Mouse (Mus musculus): ENCODE data around the gene Ubash3a. TPM values are rescaled to one million over a fixed set of nuclear protein-coding genes. Genes with fewer than 3 reads are reported as not detected.

The Ubash3a gene
- total and polyA plus RNA-seq, 3 experiments = 0.33 TPM; not detected in 2

DNA sequence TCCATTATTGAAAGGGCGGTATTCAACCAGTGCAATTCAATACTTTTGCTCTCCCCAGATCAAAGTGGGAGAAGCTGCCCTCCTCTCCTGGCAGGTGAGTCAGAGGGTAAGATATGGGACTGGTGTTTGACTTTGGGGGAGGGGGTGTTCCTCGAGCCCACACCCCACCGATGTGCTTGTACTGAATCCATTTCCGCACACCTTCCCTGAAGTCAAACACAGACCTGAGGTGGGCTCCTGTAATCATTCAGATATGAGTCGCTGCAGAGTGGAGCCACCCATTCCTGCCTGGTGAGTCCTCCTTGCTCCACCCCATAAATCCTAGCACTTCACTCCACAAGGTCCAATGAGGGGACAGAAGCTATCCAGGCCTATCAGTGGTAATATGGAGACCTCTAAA is 37.9 kb upstream of the Ubash3a start:
- ATAC-seq (ENCODE audit: extremely low read depth, insufficient number of reproducible peaks, low FRiP score, poor library complexity, severe bottlenecking) (no peak), DNase-seq (ENCODE audit: low spot score) (no peak)
- Histone ChIP-seq H3K27me3 (ENCODE audit: insufficient read depth, low read length) (no peaks in the 10 kb centered on the region), H3K9me3 (replicated peaks) (peaks cover 65% of the 10 kb centered on the region), H3K4me1 (ENCODE audit: insufficient read depth, low read depth, low read length) (no peaks in the 10 kb centered on the region), H3K36me3 (replicated peaks) (no peaks in the 10 kb centered on the region), H3K4me3 (ENCODE audit: low read depth, low read length) (no peak overlapping the region)
- no peak for TF ChIP-seq TAL1 (conservative IDR thresholded peaks at IDR 0.05; ENCODE audit: low read depth, low read length)
- no peak for TF ChIP-seq GATA2 (IDR thresholded peaks at IDR 0.05; ENCODE audit: borderline replicate concordance, low read depth, low read length)
- no peak for TF ChIP-seq CTCF (IDR thresholded peaks at IDR 0.05; ENCODE audit: low read depth, low read length)
- TF ChIP-seq GATA1 (IDR thresholded peaks at IDR 0.05; ENCODE audit: borderline replicate concordance, low read length) = no peak
- no peak for TF ChIP-seq POLR2AphosphoS5 (IDR thresholded peaks at IDR 0.05; ENCODE audit: insufficient replicate concordance, low read depth, low read length)

GRCm38 (mm10) chr17:31176321-31176720 is 31.4 kb upstream of the Ubash3a start:
- no peak overlapping the region for H3K4me3 ChIP-seq (ENCODE audit: low read depth, low read length)
- DNase-seq (ENCODE audit: low spot score) = no peak
- no peak for ATAC-seq (ENCODE audit: extremely low read depth, insufficient number of reproducible peaks, low FRiP score, poor library complexity, severe bottlenecking)
- H3K4me1 ChIP-seq (ENCODE audit: insufficient read depth, low read depth, low read length) = no peaks in the 10 kb centered on the region
- TF ChIP-seq POLR2AphosphoS5 (IDR thresholded peaks at IDR 0.05; ENCODE audit: insufficient replicate concordance, low read depth, low read length) (no peak), GATA2 (IDR thresholded peaks at IDR 0.05; ENCODE audit: borderline replicate concordance, low read depth, low read length) (no peak), TAL1 (conservative IDR thresholded peaks at IDR 0.05; ENCODE audit: low read depth, low read length) (no peak), GATA1 (IDR thresholded peaks at IDR 0.05; ENCODE audit: borderline replicate concordance, low read length) (no peak), CTCF (IDR thresholded peaks at IDR 0.05; ENCODE audit: low read depth, low read length) (no peak)
- no peaks in the 10 kb centered on the region for H3K27me3 ChIP-seq (ENCODE audit: insufficient read depth, low read length)
- H3K36me3 ChIP-seq (replicated peaks) = no peaks in the 10 kb centered on the region
- H3K9me3 ChIP-seq (replicated peaks) = peaks cover 70% of the 10 kb centered on the region

- ATAC-seq (ENCODE audit: extremely low read depth, insufficient number of reproducible peaks, low FRiP score, poor library complexity, severe bottlenecking) (no peak), DNase-seq (ENCODE audit: low spot score) (no peak)
- Histone ChIP-seq H3K4me3 (ENCODE audit: low read depth, low read length) (no peak overlapping the region), H3K9me3 (replicated peaks) (peaks cover 91% of the 10 kb centered on the region), H3K27me3 (ENCODE audit: insufficient read depth, low read length) (no peaks in the 10 kb centered on the region), H3K4me1 (ENCODE audit: insufficient read depth, low read depth, low read length) (no peaks in the 10 kb centered on the region), H3K36me3 (replicated peaks) (no peaks in the 10 kb centered on the region)
- TF ChIP-seq GATA1 (IDR thresholded peaks at IDR 0.05; ENCODE audit: borderline replicate concordance, low read length) (no peak), TAL1 (conservative IDR thresholded peaks at IDR 0.05; ENCODE audit: low read depth, low read length) (no peak), CTCF (IDR thresholded peaks at IDR 0.05; ENCODE audit: low read depth, low read length) (no peak), GATA2 (IDR thresholded peaks at IDR 0.05; ENCODE audit: borderline replicate concordance, low read depth, low read length) (no peak), POLR2AphosphoS5 (IDR thresholded peaks at IDR 0.05; ENCODE audit: insufficient replicate concordance, low read depth, low read length) (no peak)
Observed at GRCm38 (mm10) chr17:31181490-31181889, 26.2 kb upstream of the Ubash3a start.

DNA sequence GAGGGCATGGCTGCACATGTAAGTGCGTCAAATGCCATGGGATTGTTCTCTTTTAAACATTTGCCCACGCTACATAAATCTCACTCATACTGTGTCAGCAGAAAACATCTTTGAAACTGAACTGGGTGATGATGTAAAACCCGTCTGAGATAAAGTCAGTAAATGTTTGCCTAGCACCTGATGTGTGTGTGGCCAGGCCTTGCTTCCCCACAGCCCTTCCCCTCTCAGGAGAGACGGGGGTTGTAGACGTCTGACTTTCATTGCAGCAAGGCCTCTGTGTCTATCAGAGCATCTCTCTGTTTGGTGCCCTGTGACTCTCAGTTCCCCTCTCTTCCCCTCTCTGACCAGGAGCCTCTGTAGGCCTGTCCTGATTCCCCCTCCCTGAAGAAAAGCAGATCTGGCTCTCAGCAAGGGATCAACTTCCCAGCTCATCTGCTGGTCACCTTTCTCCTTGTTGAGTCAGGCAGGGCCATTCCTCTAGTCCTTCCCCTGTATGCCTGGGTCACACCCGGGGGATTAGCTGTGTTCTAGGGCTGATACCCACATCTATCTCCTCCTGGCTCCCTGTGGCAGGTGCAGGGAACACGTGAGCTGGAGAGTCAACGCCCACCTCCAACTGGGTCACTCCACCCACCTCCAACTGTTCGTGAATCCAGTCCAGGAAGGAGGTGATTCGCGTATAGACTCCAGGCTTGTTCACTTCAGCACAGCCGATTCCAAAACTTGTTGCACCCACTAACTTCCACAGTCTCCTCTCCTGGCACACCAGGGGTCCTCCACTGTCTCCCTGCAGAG is 24.3 kb upstream of the Ubash3a start:
- TF ChIP-seq GATA2 (IDR thresholded peaks at IDR 0.05; ENCODE audit: borderline replicate concordance, low read depth, low read length) = no peak
- no peak for TF ChIP-seq TAL1 (conservative IDR thresholded peaks at IDR 0.05; ENCODE audit: low read depth, low read length)
- TF ChIP-seq POLR2AphosphoS5 (IDR thresholded peaks at IDR 0.05; ENCODE audit: insufficient replicate concordance, low read depth, low read length) = no peak
- no peak for TF ChIP-seq CTCF (IDR thresholded peaks at IDR 0.05; ENCODE audit: low read depth, low read length)
- no peak for TF ChIP-seq GATA1 (IDR thresholded peaks at IDR 0.05; ENCODE audit: borderline replicate concordance, low read length)
- H3K9me3 ChIP-seq (replicated peaks) = peaks cover 94% of the 10 kb centered on the region
- H3K27me3 ChIP-seq (ENCODE audit: insufficient read depth, low read length) = no peaks in the 10 kb centered on the region
- H3K4me3 ChIP-seq (ENCODE audit: low read depth, low read length) = no peak overlapping the region
- DNase-seq (ENCODE audit: low spot score) = no peak
- no peaks in the 10 kb centered on the region for H3K4me1 ChIP-seq (ENCODE audit: insufficient read depth, low read depth, low read length)
- no peak for ATAC-seq (ENCODE audit: extremely low read depth, insufficient number of reproducible peaks, low FRiP score, poor library complexity, severe bottlenecking)
- no peaks in the 10 kb centered on the region for H3K36me3 ChIP-seq (replicated peaks)

DNA sequence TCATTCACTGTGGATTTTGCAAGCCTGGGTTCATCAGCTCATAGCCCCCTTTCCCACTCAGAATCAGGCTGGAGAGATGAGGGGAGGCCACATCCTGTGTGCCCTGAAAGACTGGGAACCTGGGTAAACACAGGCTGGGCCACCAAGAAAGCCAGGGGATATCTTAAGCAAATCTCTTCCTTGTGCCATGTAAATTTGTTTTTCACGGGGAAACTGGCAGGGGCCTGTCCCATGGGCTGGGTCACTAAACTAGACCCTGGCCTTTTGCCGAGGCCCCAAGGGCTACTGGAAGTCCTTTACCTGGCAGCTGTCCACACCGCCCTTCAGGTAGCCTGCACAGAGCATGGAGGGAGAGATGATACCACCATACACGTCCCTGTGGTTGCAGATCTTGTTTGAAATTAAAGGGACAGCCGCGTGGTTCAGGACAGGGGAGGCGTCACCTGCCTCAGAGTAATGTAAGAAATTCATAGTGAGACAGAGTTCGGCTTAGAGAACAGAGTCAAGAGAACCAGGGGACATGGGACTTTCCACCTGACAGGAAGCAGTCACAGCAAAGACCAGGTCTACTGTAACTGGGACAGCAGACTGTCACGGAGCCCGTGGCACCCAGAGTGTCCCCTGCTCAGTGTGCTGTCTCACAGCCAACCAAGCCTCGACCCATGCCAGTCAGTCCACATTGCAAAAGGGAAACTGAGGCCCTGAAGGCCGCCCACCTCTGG is 23.2 kb upstream of the Ubash3a start:
- TF ChIP-seq CTCF (IDR thresholded peaks at IDR 0.05; ENCODE audit: low read depth, low read length) = no peak
- no peak for TF ChIP-seq POLR2AphosphoS5 (IDR thresholded peaks at IDR 0.05; ENCODE audit: insufficient replicate concordance, low read depth, low read length)
- no peak for TF ChIP-seq TAL1 (conservative IDR thresholded peaks at IDR 0.05; ENCODE audit: low read depth, low read length)
- no peak for TF ChIP-seq GATA2 (IDR thresholded peaks at IDR 0.05; ENCODE audit: borderline replicate concordance, low read depth, low read length)
- TF ChIP-seq GATA1 (IDR thresholded peaks at IDR 0.05; ENCODE audit: borderline replicate concordance, low read length) = no peak

GRCm38 (mm10) chr17:31187370-31187769 is 20.3 kb upstream of the Ubash3a start:
- TF ChIP-seq GATA1 (IDR thresholded peaks at IDR 0.05; ENCODE audit: borderline replicate concordance, low read length) = no peak
- TF ChIP-seq POLR2AphosphoS5 (IDR thresholded peaks at IDR 0.05; ENCODE audit: insufficient replicate concordance, low read depth, low read length) = no peak
- no peak for TF ChIP-seq GATA2 (IDR thresholded peaks at IDR 0.05; ENCODE audit: borderline replicate concordance, low read depth, low read length)
- no peak for TF ChIP-seq CTCF (IDR thresholded peaks at IDR 0.05; ENCODE audit: low read depth, low read length)
- no peak for TF ChIP-seq TAL1 (conservative IDR thresholded peaks at IDR 0.05; ENCODE audit: low read depth, low read length)
- no peaks in the 10 kb centered on the region for H3K27me3 ChIP-seq (ENCODE audit: insufficient read depth, low read length)
- no peak overlapping the region for H3K4me3 ChIP-seq (ENCODE audit: low read depth, low read length)
- peaks cover 93% of the 10 kb centered on the region for H3K9me3 ChIP-seq (replicated peaks)
- ATAC-seq (ENCODE audit: extremely low read depth, insufficient number of reproducible peaks, low FRiP score, poor library complexity, severe bottlenecking) (no peak), DNase-seq (ENCODE audit: low spot score) (no peak)
- no peaks in the 10 kb centered on the region for H3K4me1 ChIP-seq (ENCODE audit: insufficient read depth, low read depth, low read length)
- no peaks in the 10 kb centered on the region for H3K36me3 ChIP-seq (replicated peaks)

More for the DNA sequence above, 23.2 kb upstream of the Ubash3a start:
- no peak overlapping the region for H3K4me3 ChIP-seq (ENCODE audit: low read depth, low read length)
- ATAC-seq (ENCODE audit: extremely low read depth, insufficient number of reproducible peaks, low FRiP score, poor library complexity, severe bottlenecking) (no peak), DNase-seq (ENCODE audit: low spot score) (no peak)
- H3K9me3 ChIP-seq (replicated peaks) = peaks cover 94% of the 10 kb centered on the region
- no peaks in the 10 kb centered on the region for H3K27me3 ChIP-seq (ENCODE audit: insufficient read depth, low read length)
- H3K4me1 ChIP-seq (ENCODE audit: insufficient read depth, low read depth, low read length) = no peaks in the 10 kb centered on the region
- no peaks in the 10 kb centered on the region for H3K36me3 ChIP-seq (replicated peaks)
